31 mouse cellular contexts compared by ENCODE assay signal in genomic region chr6:54918521-54918920, GRCm38 (mm10).
"Had no signal": no experiment of that assay in that cellular context is flagged by ENCODE, and none has a peak within 500 bp of the region (broad histone marks: within the 10 kb centered on the region; RNA-seq: fewer than 3 reads in every experiment).

No protein-coding gene starts in this region.

- H3K27me3 ChIP-seq: limb, embryonic 12.5 days; limb, embryonic 13.5 days; limb, embryonic 15.5 days; liver, embryonic 12.5 days; liver, embryonic 13.5 days; liver, embryonic 15.5 days; lung, embryonic 15.5 days; midbrain, embryonic 12.5 days; midbrain, embryonic 13.5 days; midbrain, embryonic 15.5 days; neural tube, embryonic 12.5 days had no signal

- ATAC-seq: liver, embryonic 12.5 days; liver, postnatal 0 days; midbrain, embryonic 13.5 days; midbrain, embryonic 15.5 days; midbrain, embryonic 16.5 days had no signal

- H3K36me3 ChIP-seq: limb, embryonic 10.5 days; limb, embryonic 12.5 days; limb, embryonic 13.5 days; limb, embryonic 15.5 days; liver, embryonic 12.5 days; liver, embryonic 13.5 days; liver, embryonic 15.5 days; lung, embryonic 15.5 days; midbrain, embryonic 10.5 days; midbrain, embryonic 12.5 days; midbrain, embryonic 13.5 days; midbrain, embryonic 15.5 days; neural tube, embryonic 12.5 days had no signal

- H3K4me3 ChIP-seq: limb, embryonic 10.5 days; limb, embryonic 12.5 days; limb, embryonic 13.5 days; limb, embryonic 15.5 days; liver, embryonic 12.5 days; liver, embryonic 13.5 days; liver, embryonic 15.5 days; lung, embryonic 15.5 days; megakaryocyte, embryonic 14.5 days; midbrain, embryonic 10.5 days; midbrain, embryonic 12.5 days; midbrain, embryonic 13.5 days; midbrain, embryonic 15.5 days; myocyte; neural tube, embryonic 12.5 days had no signal

- H3K27ac ChIP-seq: limb, embryonic 10.5 days; limb, embryonic 12.5 days; limb, embryonic 13.5 days; limb, embryonic 15.5 days; liver, embryonic 12.5 days; liver, embryonic 13.5 days; liver, embryonic 14.5 days; liver, embryonic 15.5 days; lung, embryonic 15.5 days; macrophage; midbrain, embryonic 10.5 days; midbrain, embryonic 12.5 days; midbrain, embryonic 13.5 days; midbrain, embryonic 15.5 days; neural tube, embryonic 12.5 days had no signal

- H3K4me2 ChIP-seq: limb, embryonic 12.5 days; limb, embryonic 13.5 days; limb, embryonic 15.5 days; liver, embryonic 11.5 days; liver, embryonic 12.5 days; liver, embryonic 13.5 days; liver, embryonic 15.5 days; lung, embryonic 14.5 days; lung, embryonic 15.5 days; midbrain, embryonic 11.5 days; midbrain, embryonic 12.5 days; midbrain, embryonic 13.5 days; midbrain, embryonic 15.5 days; neural tube, embryonic 12.5 days had no signal

- DNase-seq: left cerebral cortex, postnatal 4 days; liver; liver, embryonic 13.5 days; liver, postnatal 0 days; lung, adult 18-20 months; lung, adult 2 months; lung, embryonic 14.5 days; lung, postnatal 10 days; lung, postnatal 14 days; lung, postnatal 36 days; lung, postnatal 4 days; midbrain, embryonic 14.5 days had no signal

- H3K9ac ChIP-seq: limb, embryonic 12.5 days; limb, embryonic 13.5 days; limb, embryonic 15.5 days; liver, embryonic 12.5 days; liver, embryonic 13.5 days; liver, embryonic 14.5 days; liver, embryonic 15.5 days; liver, postnatal 0 days; lung, embryonic 14.5 days; lung, embryonic 15.5 days; midbrain, embryonic 12.5 days; midbrain, embryonic 13.5 days; midbrain, embryonic 15.5 days; neural tube, embryonic 12.5 days had no signal

- H3K9me3 ChIP-seq: limb, embryonic 10.5 days; limb, embryonic 12.5 days; limb, embryonic 13.5 days; limb, embryonic 15.5 days; liver, embryonic 12.5 days; liver, embryonic 13.5 days; liver, embryonic 15.5 days; lung, embryonic 15.5 days; megakaryocyte, embryonic 14.5 days; midbrain, embryonic 10.5 days; midbrain, embryonic 12.5 days; midbrain, embryonic 13.5 days; midbrain, embryonic 15.5 days; neural tube, embryonic 12.5 days had no signal

- H3K4me1 ChIP-seq: limb, embryonic 10.5 days; limb, embryonic 12.5 days; limb, embryonic 13.5 days; limb, embryonic 15.5 days; liver, embryonic 12.5 days; liver, embryonic 13.5 days; liver, embryonic 15.5 days; lung, embryonic 15.5 days; midbrain, embryonic 10.5 days; midbrain, embryonic 12.5 days; midbrain, embryonic 13.5 days; midbrain, embryonic 15.5 days; neural tube, embryonic 12.5 days had no signal
